Mouse (Mus musculus) lung, adult 2 months (tissue): Measurements from ENCODE around the gene Gm6803. TPM values are rescaled to one million over a fixed set of nuclear protein-coding genes. Genes with fewer than 3 reads are reported as not detected.
"Not testable (repeated sequence)": the region's sequence is repeated elsewhere in the genome, so short reads cannot be mapped to it uniquely, and the experiment has no call there.

ENCODE experiments used
- DNase-seq: peaks from one replicate; pipeline ENCODE4 v3.0.0; 2022
- H3K4me1 ChIP-seq: fragments of 200-500 bp; 2 replicates; pipeline ENCODE4 v1.6.1; 2011; ENCODE audit warnings: low read length; ENCODE audit not compliant: control insufficient read depth, insufficient read depth
- H3K4me3 ChIP-seq: fragments of 200-500 bp; replicated peaks from 2 replicates; pipeline ENCODE3; 2011; ENCODE audit warnings: low read depth, mild to moderate bottlenecking, control low read depth, low read length; ENCODE audit errors: extremely low read depth
- WGBS: fragments of 180-500 bp; shearing (Covaris S2); methylation state at CpG from one replicate; pipeline ENCODE4 v1.1.7; 2018; 5-methylcytosine and 5-hydroxymethylcytosine counted together
- polyA plus RNA-seq: library from polyadenylated mRNA; depleted of rRNA; stranded (reverse); fragments of >200 nt; gene quantifications from 2 replicates; pipeline ENCODE4 v1.2.3, GENCODE M21; 2012; rRNA removed

Gm6803 gene
- polyA plus RNA-seq, result not detected in 2 replicates

GRCm38 (mm10) chr12:88018671-88019070, at the start of gene Gm6803:
Gm6803 (minus strand) TSS chr12:88018771.
- 71% methylated on average over 2 of the region's 2 CpGs for WGBS
- H3K4me3 ChIP-seq, DNase-seq, H3K4me1 ChIP-seq: not testable (repeated sequence)

- H3K4me1 ChIP-seq, DNase-seq, H3K4me3 ChIP-seq: not testable (repeated sequence)
- 50% methylated on average over 1 of the region's 1 CpGs for WGBS
Observed at GRCm38 (mm10) chr12:88045226-88045625, 26.7 kb upstream of the Gm6803 start.

- not testable (repeated sequence) for DNase-seq, H3K4me3 ChIP-seq, H3K4me1 ChIP-seq
- WGBS, result 89% methylated on average over 1 of the region's 1 CpGs
Observed at GRCm38 (mm10) chr12:88039703-88040102, 21.1 kb upstream of the Gm6803 start.

- not testable (repeated sequence) for H3K4me1 ChIP-seq, DNase-seq, H3K4me3 ChIP-seq
Observed at GRCm38 (mm10) chr12:88039062-88039461, 20.5 kb upstream of the Gm6803 start.

- not testable (repeated sequence) for DNase-seq, H3K4me1 ChIP-seq, H3K4me3 ChIP-seq
- WGBS, result 89% methylated on average over 5 of the region's 5 CpGs
Observed at GRCm38 (mm10) chr12:88032250-88032649, 13.7 kb upstream of the Gm6803 start.

GRCm38 (mm10) chr12:88026704-88027103, 8.1 kb upstream of the Gm6803 start, which contains the start of gene Gm2056:
Gm2056 (plus strand) TSS chr12:88027004.
- not testable (repeated sequence) for H3K4me3 ChIP-seq, H3K4me1 ChIP-seq
- 75% methylated on average over 1 of the region's 1 CpGs for WGBS

GRCm38 (mm10) chr12:88011548-88011947, 7.0 kb downstream of the Gm6803 start, which contains the start of gene Gm2075:
Gm2075 (plus strand) TSS chr12:88011848.
- not testable (repeated sequence) for DNase-seq, H3K4me1 ChIP-seq, H3K4me3 ChIP-seq
- no CpG with 5 or more reads among the region's 1 CpGs for WGBS

More at GRCm38 (mm10) chr12:88026704-88027103, 8.1 kb upstream of the Gm6803 start, which contains the start of gene Gm2056:
- not testable (repeated sequence) for DNase-seq

- not testable (repeated sequence) for H3K4me3 ChIP-seq, H3K4me1 ChIP-seq, DNase-seq
- WGBS, result 49% methylated on average over 3 of the region's 3 CpGs
Observed at GRCm38 (mm10) chr12:88004118-88004517, 14.5 kb downstream of the Gm6803 start.

GRCm38 (mm10) chr12:87984000-87984399, 34.6 kb downstream of the Gm6803 start:
- not testable (repeated sequence) for DNase-seq

More at GRCm38 (mm10) chr12:87984000-87984399, 34.6 kb downstream of the Gm6803 start:
- not testable (repeated sequence) for H3K4me1 ChIP-seq, H3K4me3 ChIP-seq

Other genes with a start within 250 kb of the Gm6803 start
- not detected in 2 replicates for gene Gm21319, start 243.0 kb downstream of the Gm6803 start, polyA plus RNA-seq
- gene Gm21936, start 223.3 kb downstream of the Gm6803 start, polyA plus RNA-seq, result not detected in 2 replicates
- gene BB287469, start 202.2 kb downstream of the Gm6803 start, polyA plus RNA-seq, result not detected in 2 replicates
- gene Gm2001, start 176.4 kb downstream of the Gm6803 start, polyA plus RNA-seq, result not detected in 2 replicates
- gene Gm2016, start 144.7 kb downstream of the Gm6803 start, polyA plus RNA-seq, result not detected in 2 replicates
- gene Gm2022, start 123.4 kb downstream of the Gm6803 start, polyA plus RNA-seq, result not detected in 2 replicates
- not detected in 2 replicates for gene Gm2035, start 98.9 kb downstream of the Gm6803 start, polyA plus RNA-seq
- gene Gm2042, start 64.7 kb downstream of the Gm6803 start, polyA plus RNA-seq, result not detected in 2 replicates
- not detected in 2 replicates for gene Gm2075, start 6.9 kb downstream of the Gm6803 start, polyA plus RNA-seq
- gene Gm2056, start 8.2 kb upstream of the Gm6803 start, polyA plus RNA-seq, result not detected in 2 replicates
- not detected in 2 replicates for gene Gm16368, start 64.9 kb upstream of the Gm6803 start, polyA plus RNA-seq
- not detected in 2 replicates for gene Gm10436, start 163.3 kb upstream of the Gm6803 start, polyA plus RNA-seq
- gene Gm8332, start 231.3 kb upstream of the Gm6803 start, polyA plus RNA-seq, result not detected in 2 replicates